Mouse (Mus musculus) forebrain, embryonic 15.5 days (tissue): ENCODE data around the gene Gm3646. TPM values are rescaled to one million over a fixed set of nuclear protein-coding genes. Genes with fewer than 3 reads are reported as not detected.

Experiments
- ATAC-seq: fragments of 200-750 bp; cut with Nextera tagmentation; replicated peaks from 2 replicates; pipeline ENCODE4 v1.8.0; 2017; ENCODE audit warnings: mild to moderate bottlenecking, moderate TSS enrichment, moderate library complexity
- H3K27ac ChIP-seq: fragments of 300-500 bp; sonication (generic); replicated peaks from 2 replicates; pipeline ENCODE4 v1.5.1; 2015; ENCODE audit warnings: mild to moderate bottlenecking, inconsistent platforms
- H3K27me3 ChIP-seq: fragments of 300-500 bp; sonication (generic); 2 replicates; pipeline ENCODE4 v1.6.1; 2015; ENCODE audit warnings: inconsistent platforms
- H3K36me3 ChIP-seq: fragments of 300-500 bp; sonication (generic); 2 replicates; pipeline ENCODE4 v1.6.1; 2015; ENCODE audit warnings: mild to moderate bottlenecking, inconsistent platforms
- H3K4me1 ChIP-seq: fragments of 300-500 bp; sonication (generic); 2 replicates; pipeline ENCODE4 v1.6.1; 2015; ENCODE audit warnings: inconsistent platforms
- H3K4me2 ChIP-seq: fragments of 300-500 bp; sonication (generic); replicated peaks from 2 replicates; pipeline ENCODE4 v1.6.1; 2015; ENCODE audit warnings: mild to moderate bottlenecking, inconsistent platforms
- H3K4me3 ChIP-seq: fragments of 300-500 bp; sonication (generic); 2 replicates; pipeline ENCODE4 v1.5.1; 2015; ENCODE audit warnings: mild to moderate bottlenecking, inconsistent platforms
- H3K9ac ChIP-seq: fragments of 300-500 bp; sonication (generic); replicated peaks from 2 replicates; pipeline ENCODE4 v1.6.1; 2015; ENCODE audit warnings: mild to moderate bottlenecking, inconsistent platforms
- H3K9me3 ChIP-seq: fragments of 300-500 bp; sonication (generic); 2 replicates; pipeline ENCODE4 v1.6.1; 2016; ENCODE audit warnings: inconsistent platforms
- WGBS: fragments of 180-500 bp; shearing (Covaris S2); methylation state at CpG from one replicate; pipeline ENCODE4 v1.1.7; 2015; ENCODE audit warnings: mixed read lengths; 5-methylcytosine and 5-hydroxymethylcytosine counted together
- polyA plus RNA-seq: library from polyadenylated mRNA; unstranded; fragments of >200 nt; fragmentation: Nextera tagmentation; extraction: Ambion mirVana; gene quantifications from 2 replicates; pipeline ENCODE4 v1.2.1, GENCODE M21; 2015

Gm3646 gene
- polyA plus RNA-seq, 1 experiment from 2014 or later, result not detected

DNA sequence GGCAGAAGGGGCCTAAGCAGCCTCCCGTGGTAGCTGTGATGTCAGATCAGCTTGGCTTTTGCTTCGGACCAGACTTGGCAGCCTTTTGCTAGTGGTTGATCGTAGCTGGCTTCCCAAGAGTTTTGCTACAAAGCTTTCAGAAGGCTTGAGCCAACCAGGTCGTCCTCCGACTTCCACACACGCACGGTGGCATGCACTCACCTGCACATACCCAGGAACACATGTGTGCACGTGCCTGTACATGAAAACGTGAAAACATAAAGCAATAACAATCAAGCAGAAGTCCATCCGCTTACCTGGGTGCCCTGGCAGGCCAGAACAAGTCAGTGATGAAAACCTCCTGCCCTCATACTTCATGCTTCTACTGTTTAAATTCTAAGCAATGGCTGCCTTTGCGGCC is 48.2 kb downstream of the Gm3646 start:
- no peaks in the 10 kb centered on the region for H3K9me3 ChIP-seq
- no peak for ATAC-seq
- H3K9ac ChIP-seq, result no peak overlapping the region
- no peaks in the 10 kb centered on the region for H3K27me3 ChIP-seq
- 81% methylated on average over 11 of the region's 11 CpGs for WGBS
- H3K4me2 ChIP-seq, result no peak overlapping the region
- no peak overlapping the region for H3K27ac ChIP-seq
- no peak overlapping the region for H3K4me3 ChIP-seq
- H3K4me1 ChIP-seq, result peaks cover 10% of the 10 kb centered on the region
- no peaks in the 10 kb centered on the region for H3K36me3 ChIP-seq

DNA sequence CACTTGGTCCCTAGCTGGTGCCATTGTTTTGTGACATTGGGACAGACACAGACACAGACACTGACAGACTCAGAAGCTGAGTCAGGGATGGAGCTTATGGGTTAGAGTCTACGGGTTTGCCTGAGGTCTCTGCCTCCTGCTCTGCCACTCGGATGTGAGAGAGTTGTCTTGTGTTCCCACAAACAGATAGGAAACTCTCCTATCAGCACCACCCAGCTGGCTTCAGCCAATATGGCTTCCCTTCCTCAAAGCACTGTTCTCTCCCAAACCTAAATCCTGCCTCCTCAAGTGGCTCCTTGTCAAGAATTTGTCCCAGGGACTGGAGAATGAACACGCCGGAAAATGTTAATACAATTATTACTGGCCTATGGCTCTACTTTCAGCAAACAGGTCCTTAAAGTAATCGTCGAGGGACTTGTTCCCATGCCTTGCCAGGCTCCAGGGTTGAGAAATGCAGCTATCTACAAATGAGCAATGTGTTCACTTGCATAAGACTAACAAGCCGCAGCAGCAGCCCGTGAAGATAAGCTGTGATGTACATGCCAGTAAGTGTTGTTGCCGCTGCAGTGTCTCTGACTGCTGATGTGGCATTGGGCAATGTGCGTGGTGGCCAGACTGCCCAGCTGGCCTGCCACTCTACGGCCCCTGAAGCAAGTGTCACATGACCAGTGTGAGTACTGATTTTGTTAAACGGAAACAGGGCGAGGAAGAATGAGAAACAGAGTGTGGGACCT is 50.7 kb downstream of the Gm3646 start:
- no peaks in the 10 kb centered on the region for H3K36me3 ChIP-seq
- no peak overlapping the region for H3K27ac ChIP-seq
- no peak overlapping the region for H3K4me3 ChIP-seq
- H3K4me2 ChIP-seq, result no peak overlapping the region
- no peaks in the 10 kb centered on the region for H3K9me3 ChIP-seq
- H3K4me1 ChIP-seq, result 0 out of 2 replicates have a peak, but pooled peaks cover 6% of the 10 kb centered on the region
- 83% methylated on average over 13 of the region's 13 CpGs for WGBS
- no peaks in the 10 kb centered on the region for H3K27me3 ChIP-seq
- H3K9ac ChIP-seq, result no peak overlapping the region
- ATAC-seq, result no peak

Other genes starting within 250 kb of the Gm3646 start
- gene Rnf149, start 227.9 kb downstream of the Gm3646 start, polyA plus RNA-seq, result 23.4 and 26.6 TPM in 2 replicates
- gene Creg2, start 153.9 kb downstream of the Gm3646 start, polyA plus RNA-seq, result 1.1 and 1.5 TPM in 2 replicates
- gene Rfx8, start 84.3 kb downstream of the Gm3646 start, polyA plus RNA-seq, result 0.11 TPM in 1 of 2 replicates, not detected in the other
- gene Map4k4, start 95.6 kb upstream of the Gm3646 start, polyA plus RNA-seq, result 55.7 and 60.2 TPM in 2 replicates